Mouse (Mus musculus) layer of hippocampus, adult 6 months (tissue): ENCODE data around the gene Gimap8. TPM values are rescaled to one million over a fixed set of nuclear protein-coding genes. Genes with fewer than 3 reads are reported as not detected.

Source experiments
- long read RNA-seq, 2 experiments: library from polyadenylated mRNA; unstranded; transcript quantifications; one replicate each; pipeline ENCODE4 v2.0.0; 2019 to 2020
- polyA plus RNA-seq: library from polyadenylated mRNA; unstranded; fragments of <200 nt; fragmentation: Nextera tagmentation; gene quantifications from 2 replicates; pipeline ENCODE4 v1.2.3, GENCODE M21; 2021

The Gimap8 gene
- 0.09 TPM in 1 of 2 replicates, not detected in the other for polyA plus RNA-seq
- long read RNA-seq, experiment 1 = 0 reads
- long read RNA-seq, experiment 2 = 0 reads

GRCm38 (mm10) chr6:48646995-48647394, at the start of gene Gimap8:
TSS of gene Gimap8 (plus strand) at chr6:48647234.

GRCm38 (mm10) chr6:48601271-48602079, 45.6 kb upstream of the Gimap8 start, which contains the start of gene Zfp775:
TSS of gene Zfp775 (plus strand) at chr6:48602063.

GRCm38 (mm10) chr6:48626464-48626863, 20.6 kb upstream of the Gimap8 start, which contains the start of gene AI854703:
TSS of gene AI854703 (plus strand) at chr6:48626764.

GRCm38 (mm10) chr6:48675931-48676859, 29.2 kb downstream of the Gimap8 start, which contains the start of gene Gimap9:
TSS of gene Gimap9 (plus strand) at chr6:48676129.

GRCm38 (mm10) chr6:48684319-48684718, 37.3 kb downstream of the Gimap8 start, which contains the start of gene Gimap4:
TSS of gene Gimap4 (plus strand) at chr6:48684549.

Other genes starting within 250 kb of the Gimap8 start
- 29.2 and 31.4 TPM in 2 replicates for gene Zfp467, start 201.4 kb upstream of the Gimap8 start, polyA plus RNA-seq
- 0.15 and 0.28 TPM in 2 replicates for gene Sspo, start 199.0 kb upstream of the Gimap8 start, polyA plus RNA-seq
- 721 and 840 TPM in 2 replicates for gene Atp6v0e2, start 109.6 kb upstream of the Gimap8 start, polyA plus RNA-seq
- gene Lrrc61, start 92.4 kb upstream of the Gimap8 start, polyA plus RNA-seq = 30.6 and 38.0 TPM in 2 replicates
- gene Rarres2, start 74.4 kb upstream of the Gimap8 start, polyA plus RNA-seq = 55.9 and 70.3 TPM in 2 replicates
- not detected in 2 replicates for gene Gm45021, start 57.6 kb upstream of the Gimap8 start, polyA plus RNA-seq
- gene Repin1, start 53.4 kb upstream of the Gimap8 start, polyA plus RNA-seq = 18.9 and 20.9 TPM in 2 replicates
- gene Gm44965, start 53.3 kb upstream of the Gimap8 start, polyA plus RNA-seq = not detected in 2 replicates
- gene Zfp775, start 45.2 kb upstream of the Gimap8 start, polyA plus RNA-seq = 5.7 and 6.3 TPM in 2 replicates
- gene AI854703, start 20.5 kb upstream of the Gimap8 start, polyA plus RNA-seq = 9.4 and 11.7 TPM in 2 replicates
- gene Gimap9, start 28.9 kb downstream of the Gimap8 start, polyA plus RNA-seq = 0.26 and 0.59 TPM in 2 replicates
- 0.21 TPM in 1 of 2 replicates, not detected in the other for gene Gimap4, start 37.3 kb downstream of the Gimap8 start, polyA plus RNA-seq
- 2.7 and 3.0 TPM in 2 replicates for gene Gimap6, start 61.0 kb downstream of the Gimap8 start, polyA plus RNA-seq
- 0.83 TPM in 1 of 2 replicates, not detected in the other for gene Gm28053, start 71.4 kb downstream of the Gimap8 start, polyA plus RNA-seq
- gene Gimap7, start 71.4 kb downstream of the Gimap8 start, polyA plus RNA-seq = 0.11 TPM in 1 of 2 replicates, not detected in the other
- gene Gimap1, start 91.8 kb downstream of the Gimap8 start, polyA plus RNA-seq = 2.5 and 3.3 TPM in 2 replicates
- gene Gimap5, start 99.0 kb downstream of the Gimap8 start, polyA plus RNA-seq = 0.60 and 0.82 TPM in 2 replicates
- gene Gimap3, start 123.6 kb downstream of the Gimap8 start, polyA plus RNA-seq = 0.06 TPM in 1 of 2 replicates, not detected in the other
- gene Tmem176a, start 193.7 kb downstream of the Gimap8 start, polyA plus RNA-seq = 59.6 and 66.9 TPM in 2 replicates
- 94.2 and 95.1 TPM in 2 replicates for gene Tmem176b, start 194.3 kb downstream of the Gimap8 start, polyA plus RNA-seq
- 0.20 and 0.40 TPM in 2 replicates for gene Aoc1, start 225.7 kb downstream of the Gimap8 start, polyA plus RNA-seq